Mouse (Mus musculus) brain, embryonic 14.5 days (tissue): Measurements from ENCODE around the gene Dlx3.

Source experiments
- CTCF ChIP-seq: fragments of 200-500 bp; IDR thresholded peaks from 2 replicates; pipeline ENCODE4 v1.5.1; 2012; ENCODE audit warnings: inconsistent platforms, mild to moderate bottlenecking, moderate library complexity, borderline replicate concordance; ENCODE audit not compliant: insufficient read depth, insufficient read length; ENCODE audit errors: extremely low read depth
- POLR2A ChIP-seq: fragments of 200-500 bp; IDR thresholded peaks from 2 replicates; pipeline ENCODE4 v1.6.1; 2012; ENCODE audit warnings: mild to moderate bottlenecking, inconsistent platforms, borderline replicate concordance; ENCODE audit not compliant: poor library complexity, insufficient read depth, insufficient read length, severe bottlenecking; ENCODE audit errors: extremely low read depth

GRCm38 (mm10) chr11:95153681-95154080 is 33.8 kb downstream of the Dlx3 start:
- TF ChIP-seq CTCF (no peak), POLR2A (no peak)
